Mouse (Mus musculus) cerebellum, adult 8-10 months (tissue): ENCODE results near the gene Rbm28.

Experiments
- DNase-seq: peaks from one replicate; pipeline ENCODE4 v3.0.0; 2022

Rbm28 gene

DNA sequence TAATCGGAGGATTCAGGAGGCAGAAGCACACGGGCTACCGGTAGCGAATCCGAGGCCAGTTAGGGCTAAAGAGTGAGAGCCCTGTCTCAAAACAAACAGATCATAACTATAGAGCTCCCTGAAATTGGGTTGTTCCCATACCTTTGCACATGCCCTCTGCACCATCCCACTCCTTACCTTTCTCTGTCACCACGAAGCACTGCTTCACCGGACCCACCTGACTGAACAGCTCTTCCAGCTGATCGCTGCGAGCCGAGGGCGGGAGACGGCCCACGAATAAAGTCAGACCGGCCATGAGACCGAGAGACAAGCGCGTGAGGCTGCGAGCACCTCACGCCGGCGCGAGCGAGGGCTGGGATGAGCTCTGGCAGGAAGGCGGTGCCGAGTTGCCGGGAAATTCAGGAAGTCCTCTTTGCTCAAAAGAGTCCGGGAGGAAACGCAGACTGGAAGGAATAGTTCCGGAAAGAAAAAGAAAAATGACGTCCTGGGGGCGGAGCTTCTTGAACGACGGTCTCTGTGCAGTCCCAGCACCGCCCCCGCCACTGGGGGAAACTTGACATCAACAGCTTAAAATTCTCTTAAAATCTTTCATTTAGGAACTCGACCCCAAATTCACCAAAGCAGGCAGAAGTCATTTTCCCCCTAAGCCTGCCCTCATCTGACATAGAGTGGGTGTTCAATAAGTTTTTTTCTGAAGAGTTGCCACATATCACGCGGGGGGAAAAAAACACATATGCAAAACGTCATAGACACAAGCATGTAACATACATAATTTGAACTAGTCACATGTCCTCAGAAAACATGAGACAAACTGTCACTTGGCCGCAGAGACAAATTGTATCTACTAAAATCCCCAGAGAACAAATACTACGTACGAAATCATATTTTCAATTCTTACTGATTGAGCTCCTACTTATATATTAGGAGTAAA, at the start of gene Rbm28:
Gene Rbm28, minus strand, starts transcription at position 693 of the 931 bp plus-strand sequence.
- peak; percentile 92 for DNase-seq

DNA sequence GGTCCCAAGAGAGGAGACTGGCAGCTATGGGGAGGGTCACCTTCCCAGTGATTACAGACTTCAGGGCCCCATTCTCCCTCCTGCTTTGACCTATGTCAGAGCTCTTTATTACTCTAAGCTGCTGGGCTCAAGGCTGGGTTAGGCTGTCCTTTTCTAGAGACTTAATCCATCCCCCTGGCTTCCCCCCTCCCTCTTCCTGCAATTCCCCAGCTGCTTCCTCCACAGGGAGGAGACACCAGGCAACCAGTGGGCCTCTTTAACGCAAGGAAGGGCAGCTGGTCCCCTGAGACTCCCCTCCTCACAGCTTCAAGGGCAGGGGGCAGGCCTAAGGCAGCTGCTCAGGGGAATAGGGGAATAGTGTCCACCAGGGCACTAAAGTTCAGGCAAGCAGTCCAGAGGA, 49.4 kb upstream of the Rbm28 start:
- DNase-seq: no peak

DNA sequence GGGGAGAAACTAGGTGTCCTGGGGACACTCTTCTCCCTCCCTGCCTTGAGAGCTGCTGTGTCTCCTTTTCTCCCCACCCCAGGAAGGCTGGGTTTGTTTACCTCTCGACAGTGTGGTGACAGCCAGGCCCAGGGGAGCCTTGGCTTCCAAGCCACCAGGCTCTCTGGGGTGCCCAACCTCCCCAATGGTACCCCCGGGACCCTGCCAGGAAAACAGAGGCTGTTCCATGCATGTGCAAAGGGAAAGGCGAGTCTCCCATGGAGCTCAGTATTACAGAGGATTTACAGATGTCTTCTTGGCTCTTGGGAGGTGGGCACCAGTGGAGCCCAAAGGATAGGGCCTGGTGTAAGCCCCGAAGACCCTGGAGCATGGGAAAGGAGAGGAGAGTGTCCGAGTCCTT, 48.6 kb upstream of the Rbm28 start:
- DNase-seq: no peak

DNA sequence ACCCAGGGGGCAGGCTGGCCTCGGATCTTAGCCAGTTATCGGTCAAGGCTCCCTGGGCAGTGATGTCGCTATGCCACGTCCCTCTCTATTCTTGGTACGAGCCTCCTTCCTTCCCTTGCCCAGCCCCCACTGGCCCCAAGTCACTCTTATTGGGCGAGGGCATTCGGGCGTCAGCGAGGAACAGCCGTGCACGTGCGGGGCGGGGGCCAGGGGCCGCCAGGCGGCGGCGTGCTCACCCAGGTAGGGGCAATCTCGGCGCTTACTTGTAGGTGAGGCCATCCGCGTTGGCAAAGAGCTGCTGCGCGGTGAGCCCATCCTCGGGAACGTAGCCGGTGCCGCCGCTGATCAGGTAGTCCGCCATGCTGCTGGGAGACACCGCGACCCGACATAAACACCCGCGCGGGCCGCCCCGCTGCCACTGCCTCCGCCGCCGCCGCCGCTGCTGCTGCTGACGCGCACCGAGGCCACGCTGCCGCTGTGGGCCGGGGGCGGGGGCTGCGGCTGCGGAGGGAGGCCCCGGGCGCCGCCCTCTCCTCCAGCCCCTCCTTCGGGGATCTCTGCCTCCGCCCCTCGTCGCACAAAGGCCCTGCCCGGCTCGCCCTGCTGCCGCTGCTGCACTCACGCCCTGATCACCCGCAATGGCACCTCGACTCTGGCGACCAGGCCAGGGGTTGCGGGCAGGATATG, 47.1 kb upstream of the Rbm28 start:
- peak; percentile 71 for DNase-seq

DNA sequence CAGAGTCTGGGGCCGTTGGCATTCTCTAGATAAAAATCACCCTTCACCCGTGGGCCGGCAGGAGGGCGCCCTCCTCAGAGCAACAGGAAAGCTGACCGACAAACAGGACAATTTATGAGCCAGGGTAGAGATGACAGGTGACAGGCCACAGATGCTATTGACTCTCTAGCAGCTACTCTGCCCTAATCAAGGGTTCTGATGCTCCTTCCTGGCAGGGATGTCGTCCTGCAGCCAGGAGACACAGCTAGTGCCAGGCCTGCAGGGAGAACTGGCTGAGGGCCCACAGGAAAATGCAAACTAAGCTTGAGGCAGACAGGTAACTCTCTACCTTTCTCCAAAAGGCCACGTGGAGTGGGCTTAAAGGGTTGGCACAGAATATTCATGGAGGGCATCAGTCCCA, 46.3 kb upstream of the Rbm28 start:
- DNase-seq: peak; percentile 67

DNA sequence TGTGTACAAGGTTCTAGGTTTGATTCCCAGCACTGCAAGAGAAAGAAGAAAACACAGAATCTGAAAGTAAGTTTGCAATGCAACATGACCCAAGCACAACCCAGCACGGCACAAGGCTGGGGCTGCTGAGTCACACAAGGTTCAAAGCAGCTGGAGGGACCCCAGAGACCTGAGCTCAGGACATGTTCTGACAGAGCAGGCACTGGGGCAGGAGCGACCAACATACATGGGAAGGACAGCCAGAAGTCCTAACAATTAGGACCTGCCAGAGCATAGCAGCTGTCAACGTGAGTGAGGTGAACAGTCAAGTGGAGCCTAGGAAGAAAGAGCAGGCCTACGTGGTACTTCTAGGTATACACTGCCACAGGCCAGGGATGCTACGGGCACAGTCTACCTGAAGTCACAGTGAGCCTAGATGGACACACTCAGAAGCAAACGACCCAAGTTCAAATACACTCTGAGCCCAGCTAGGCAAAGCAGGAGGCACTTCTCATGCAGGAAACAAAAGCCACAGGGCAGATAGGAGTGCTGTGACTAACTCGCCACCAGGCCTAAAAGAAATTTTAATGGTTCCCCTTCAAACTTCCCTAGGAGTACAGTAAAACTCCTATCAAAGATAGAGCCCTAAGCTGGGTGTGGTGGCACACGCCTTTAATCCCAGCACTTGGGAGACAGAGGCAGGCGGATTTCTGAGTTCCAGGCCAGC, 45.6 kb upstream of the Rbm28 start:
- DNase-seq: no peak

DNA sequence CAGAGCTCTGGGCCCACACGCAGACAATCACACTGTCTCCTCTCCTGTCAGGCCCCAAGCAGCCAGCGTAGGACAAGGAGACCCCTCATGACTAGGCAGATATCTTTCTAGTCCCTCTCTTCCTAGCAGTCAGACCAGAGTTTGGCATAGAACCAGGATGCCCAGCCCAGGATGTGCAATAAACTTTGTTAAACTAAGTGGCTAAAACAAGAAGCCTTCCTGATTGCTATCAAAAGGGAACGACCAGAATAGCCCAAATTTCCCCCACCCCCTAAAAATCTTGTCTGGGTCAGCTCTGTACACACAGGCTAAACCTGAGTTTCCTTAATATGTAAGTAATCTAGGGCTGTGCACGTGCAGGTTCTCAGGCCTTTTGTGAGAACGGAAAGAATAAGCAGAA, 43.4 kb upstream of the Rbm28 start:
- no peak for DNase-seq

DNA sequence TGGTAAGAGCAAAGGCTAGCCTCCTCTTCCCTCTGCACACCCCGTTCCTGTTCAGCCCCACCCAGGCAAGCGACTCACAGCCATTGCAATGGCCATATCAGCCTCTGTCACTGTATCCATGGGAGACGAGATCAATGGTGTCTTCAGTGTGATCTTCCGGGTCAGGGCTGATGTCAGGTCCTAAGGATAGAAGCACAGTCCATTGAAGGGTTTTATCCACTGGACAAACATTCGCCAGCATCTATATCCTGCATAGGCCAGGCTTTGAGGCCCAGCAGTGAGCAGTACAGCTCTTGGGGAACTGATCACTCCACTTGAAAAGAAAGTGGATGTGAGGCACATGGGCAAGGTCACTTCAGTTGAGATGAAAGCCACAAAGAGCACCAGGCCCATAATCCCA, 42.2 kb upstream of the Rbm28 start:
- no peak for DNase-seq

DNA sequence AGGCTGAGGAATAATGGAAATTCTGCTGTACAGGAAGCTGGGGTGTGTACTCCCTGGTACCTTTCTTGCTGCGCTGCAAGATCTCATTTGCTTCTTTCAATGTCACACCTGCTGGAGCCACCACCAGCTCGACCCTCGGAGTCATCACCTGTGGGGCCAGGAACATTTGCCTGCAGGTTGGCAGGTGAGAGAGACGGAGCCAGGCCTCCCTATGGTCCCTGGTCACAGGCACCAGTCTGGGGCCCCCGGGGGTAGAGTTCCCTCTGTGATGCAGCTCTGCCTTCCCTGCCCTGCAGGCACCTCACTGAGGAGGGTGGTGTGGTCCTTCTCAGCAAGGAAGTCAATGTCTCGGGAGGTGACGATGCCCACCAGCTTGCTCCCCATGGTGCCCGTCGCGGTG, 41.2 kb upstream of the Rbm28 start:
- DNase-seq: no peak

DNA sequence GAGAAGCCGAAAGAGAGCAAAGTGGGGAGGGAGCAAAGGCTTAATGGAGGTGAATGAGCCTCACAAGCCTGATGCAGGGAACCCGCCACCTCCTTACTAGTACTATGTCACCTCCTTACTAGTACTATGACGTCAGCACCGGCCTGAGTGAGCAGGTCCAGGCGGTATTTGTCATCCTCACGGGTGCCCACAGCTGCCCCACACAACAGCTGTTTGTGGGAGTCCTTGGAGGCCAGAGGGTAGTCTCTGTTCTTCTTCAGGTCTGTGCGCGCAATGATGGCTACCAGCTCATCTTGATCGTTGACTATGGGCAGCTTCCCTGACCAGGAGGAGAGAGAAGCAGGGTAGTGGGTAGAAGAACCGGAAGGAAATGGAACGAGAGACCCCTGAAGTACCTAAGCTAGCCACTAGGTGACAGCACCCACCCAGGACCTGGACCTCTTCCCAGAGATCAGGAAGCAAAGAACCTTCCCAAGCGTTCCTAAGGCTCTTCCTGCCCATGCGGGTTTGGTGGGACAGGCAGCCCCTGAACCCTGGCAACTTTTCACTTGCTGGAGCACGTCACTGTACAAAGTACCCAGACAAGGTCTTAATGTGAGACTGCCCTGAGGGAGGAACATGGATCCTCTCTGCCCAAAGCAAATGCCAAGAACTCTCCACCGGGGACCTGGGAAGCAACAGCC, 40.3 kb upstream of the Rbm28 start:
- DNase-seq: no peak

DNA sequence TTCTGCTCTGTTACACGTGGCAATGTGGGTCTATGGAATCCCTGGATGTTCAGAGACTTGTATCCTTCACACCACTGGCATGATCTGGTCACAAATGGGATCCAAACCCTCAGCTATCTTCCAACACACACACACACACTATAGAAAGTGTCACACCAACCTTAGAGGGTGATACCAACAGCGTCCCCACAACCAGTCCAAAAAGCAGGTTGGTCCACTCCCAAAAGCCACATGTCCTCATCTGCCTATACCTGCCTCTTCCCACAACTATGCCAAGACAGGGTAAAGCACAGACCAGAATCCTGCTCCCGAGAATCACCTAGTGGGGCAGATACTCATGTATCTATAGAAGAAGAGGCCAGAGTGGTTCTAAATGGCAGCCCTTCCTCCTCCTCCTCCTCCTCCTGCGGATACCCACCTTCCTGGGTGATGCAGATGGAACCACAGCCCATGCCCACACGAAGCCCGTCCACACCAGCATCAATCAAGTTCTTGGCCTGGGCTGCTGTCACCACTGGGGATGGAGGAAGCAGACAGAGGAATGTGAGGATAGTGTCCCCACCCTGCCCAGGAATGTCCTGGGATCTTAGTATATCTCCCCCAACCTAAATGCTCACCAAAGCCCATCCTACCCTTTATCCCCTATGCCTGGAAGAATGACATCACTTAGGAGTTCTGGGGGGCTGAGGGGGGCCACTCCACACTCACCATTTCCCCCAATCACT, 39.2 kb upstream of the Rbm28 start:
- DNase-seq: no peak

DNA sequence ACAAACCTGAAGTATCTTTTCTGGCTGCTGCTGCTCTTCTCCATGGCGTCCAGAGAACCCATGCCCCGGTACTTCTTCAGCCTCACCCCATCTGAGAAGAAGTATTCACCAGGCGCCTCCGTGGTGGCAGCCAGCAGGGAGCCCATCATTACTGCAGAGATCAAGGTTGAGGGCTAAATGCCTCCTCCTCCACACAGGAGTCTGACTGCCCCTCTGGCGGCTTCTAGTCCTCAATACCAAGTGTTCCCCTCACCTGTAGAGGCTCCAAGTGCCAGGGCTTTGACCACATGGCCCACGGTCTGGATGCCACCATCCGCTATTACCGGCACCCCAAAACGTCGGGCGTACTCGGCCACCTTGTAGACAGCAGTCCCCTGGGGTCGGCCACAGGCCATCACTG, 38.3 kb upstream of the Rbm28 start:
- no peak for DNase-seq

DNA sequence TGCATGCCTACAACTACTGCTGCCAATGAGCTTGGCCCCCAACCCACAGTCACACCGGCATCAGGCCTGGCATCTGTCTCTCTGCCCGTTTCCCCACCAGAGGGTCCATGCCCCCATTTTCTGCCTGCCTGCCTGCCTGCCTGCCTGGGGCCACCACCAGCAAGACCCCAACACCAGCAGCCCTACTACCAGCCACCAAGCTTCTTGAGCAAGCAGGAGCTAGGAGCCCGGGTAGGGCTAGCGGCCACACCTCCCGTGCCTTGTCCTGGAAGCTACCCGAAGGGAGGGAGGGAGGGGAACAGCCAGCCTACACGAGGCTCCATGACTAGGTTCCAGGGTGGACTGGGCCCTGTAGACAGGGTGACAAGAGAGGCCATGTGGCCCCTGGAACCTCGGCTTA, 37.2 kb upstream of the Rbm28 start:
- no peak for DNase-seq

DNA sequence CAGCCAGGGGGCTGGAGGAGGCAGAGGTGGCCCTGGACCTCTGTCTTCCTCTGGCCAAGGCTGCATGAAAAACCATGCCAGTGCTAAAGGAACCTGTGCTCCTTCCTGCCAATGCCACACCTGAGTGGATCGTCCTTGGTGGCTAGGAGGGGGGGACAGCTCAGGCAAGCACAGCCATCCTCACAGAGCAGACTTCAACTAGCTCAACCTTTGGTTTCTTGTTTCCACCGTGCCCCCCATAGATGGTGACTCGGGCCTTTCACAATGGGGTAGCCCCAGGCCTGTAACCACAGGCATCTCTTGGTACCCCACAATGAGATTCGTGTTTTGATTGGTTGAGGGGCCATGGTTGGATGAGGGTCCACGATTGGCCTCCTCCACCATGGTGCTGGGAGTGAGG, 36.5 kb upstream of the Rbm28 start:
- DNase-seq: no peak

DNA sequence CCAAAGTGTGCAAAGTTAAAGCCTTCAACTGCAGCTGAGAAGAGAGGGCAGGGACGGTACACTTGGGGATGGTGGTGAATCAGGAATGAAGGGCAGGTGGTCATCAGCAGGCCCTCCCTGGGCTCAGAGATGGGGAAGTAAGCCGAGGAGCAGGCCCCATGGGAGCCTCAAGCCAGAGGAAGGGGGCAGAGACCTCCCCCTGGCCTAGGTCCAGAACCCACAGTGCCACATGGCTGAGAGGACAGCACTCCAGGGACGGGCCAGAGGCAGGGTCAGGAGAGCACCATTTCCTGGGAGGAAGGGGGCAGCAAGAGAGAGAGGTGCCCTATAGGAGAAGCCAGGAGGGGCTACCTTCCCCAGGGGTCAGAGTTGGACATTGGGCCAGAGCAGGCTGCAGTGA, 35.7 kb upstream of the Rbm28 start:
- DNase-seq: no peak

DNA sequence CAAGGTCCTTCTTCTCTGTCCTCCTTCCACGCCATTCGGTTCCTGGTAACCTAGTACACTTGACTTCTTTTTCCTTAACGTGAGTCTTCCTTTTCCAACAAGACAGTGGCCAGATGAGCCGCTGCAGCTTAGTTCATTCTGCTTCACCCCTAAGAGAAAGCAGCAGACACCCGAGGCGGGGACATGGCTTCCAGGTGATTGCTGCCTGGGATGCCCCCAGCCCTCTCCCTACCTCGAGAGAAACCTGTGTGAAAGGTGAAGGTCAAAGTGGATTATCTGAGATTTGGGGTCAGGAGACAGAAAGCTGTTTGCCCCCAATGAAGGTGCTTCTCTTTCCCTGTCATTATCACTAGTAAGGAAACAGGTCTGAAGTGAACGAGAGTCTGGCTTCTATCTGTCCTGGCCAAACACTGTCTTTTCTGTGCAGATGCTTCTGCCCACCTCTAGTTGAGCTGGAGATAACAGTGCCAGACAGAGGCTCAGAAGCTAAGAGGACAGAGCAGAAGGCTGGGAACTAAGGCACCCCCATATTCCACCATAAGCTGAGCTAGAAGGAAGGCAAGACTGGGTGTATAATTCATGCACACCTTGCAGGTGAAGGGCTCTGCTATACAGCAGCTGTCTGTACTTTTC, 34.5 kb upstream of the Rbm28 start:
- DNase-seq: no peak

DNA sequence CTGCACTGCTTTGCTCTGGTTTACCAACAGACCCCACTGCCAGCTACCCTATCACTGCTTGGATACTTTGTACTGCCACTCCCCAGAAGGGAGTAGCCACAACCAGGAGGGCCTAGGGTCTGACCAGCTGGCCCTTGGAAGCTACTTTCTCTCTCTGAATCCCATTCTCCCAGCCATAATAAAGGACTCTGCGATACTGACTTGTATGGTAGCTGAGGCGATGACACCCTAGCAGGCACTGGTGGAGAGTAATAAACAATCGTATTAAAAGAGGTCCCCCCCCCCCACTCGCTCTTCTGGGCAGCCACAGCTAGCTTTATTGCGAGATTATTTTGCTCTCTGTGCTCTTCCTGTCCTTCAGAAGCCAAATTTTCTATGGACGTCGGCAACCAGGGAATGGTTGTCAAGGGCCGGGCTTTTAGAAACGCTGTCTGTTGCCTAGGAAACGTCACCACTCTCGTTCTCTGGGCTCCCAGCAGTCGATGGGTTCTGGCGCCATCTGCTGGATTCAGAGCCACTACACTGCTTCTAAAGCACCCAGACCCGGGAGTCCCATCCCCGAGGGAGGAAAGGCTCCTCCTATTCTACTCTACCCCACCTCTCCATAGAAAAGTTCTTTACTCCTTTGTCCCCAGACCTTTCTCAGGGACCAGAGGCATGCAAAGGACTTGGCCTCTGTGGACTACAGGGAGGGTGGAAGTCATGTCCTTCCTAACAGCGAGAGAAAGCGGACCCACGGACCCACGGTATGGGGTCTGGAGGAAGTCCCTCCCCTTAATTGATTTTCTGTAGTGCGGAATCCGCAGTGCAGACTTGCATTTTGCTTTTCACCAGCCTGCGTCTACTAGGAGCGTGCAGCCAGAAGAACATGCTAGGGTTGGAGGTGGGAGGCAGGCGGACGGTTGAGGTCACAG, 33.8 kb upstream of the Rbm28 start:
- peak; percentile 87 for DNase-seq

DNA sequence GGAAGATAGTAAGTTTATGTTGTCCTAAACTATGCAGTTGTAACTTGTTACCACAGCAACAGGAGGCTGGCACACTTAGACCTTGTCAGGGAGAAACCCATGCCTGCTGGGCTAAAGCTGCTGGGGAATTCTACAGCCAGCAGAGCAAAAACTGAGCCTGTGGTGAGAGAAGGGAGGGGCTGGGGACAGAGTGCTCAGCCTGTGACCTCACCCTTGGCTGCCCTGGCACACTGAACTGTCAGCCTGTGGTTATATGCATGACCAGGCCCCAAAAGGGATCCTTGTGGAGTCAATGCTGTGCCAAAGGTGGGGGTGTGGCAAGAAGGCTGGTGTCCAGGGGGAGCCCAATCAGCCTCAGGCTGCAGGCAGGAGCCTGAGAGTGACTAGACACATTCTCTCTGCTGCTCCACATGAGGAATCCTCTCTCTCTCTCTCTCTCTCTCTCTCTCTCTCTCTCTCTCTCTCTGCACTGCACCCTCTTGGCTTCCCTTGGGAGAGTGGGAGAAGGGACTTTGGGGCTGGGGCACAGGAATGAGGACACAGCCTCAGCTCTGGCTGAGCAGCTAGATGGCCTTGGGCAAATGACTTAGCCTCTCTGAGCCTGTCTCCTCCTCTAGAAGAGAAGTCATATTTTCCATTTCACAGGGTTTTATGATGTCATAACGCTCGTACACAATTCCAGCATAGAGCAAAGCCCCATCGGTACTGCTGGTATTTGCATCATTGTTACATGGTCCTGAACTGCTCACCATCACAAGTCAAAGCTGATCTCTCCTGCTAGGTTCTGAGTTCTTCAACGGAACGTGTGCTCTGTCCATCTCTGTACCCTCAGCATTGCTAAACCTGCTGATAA, 31.3 kb upstream of the Rbm28 start:
- no peak for DNase-seq

DNA sequence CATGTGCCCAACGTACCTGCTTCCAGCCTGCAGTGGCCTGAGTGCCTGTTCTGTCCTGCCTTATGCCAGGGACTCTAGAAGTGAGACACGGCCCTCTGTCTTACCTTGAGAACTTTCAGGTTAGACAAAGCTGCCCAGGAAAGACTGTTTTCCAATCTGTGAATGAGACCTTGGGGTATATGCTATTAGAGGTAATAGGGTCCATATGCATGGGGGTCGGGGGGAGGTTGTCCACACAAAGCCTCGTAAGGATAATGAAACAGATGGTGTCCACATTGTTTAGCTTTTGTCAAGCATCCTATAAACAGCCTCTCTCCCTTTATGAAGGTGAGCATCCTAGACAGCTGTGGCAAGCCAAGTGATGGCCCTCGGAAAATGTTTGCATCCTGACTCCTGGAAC, 30.3 kb upstream of the Rbm28 start:
- DNase-seq: no peak
